Mouse (Mus musculus) right cerebral cortex, postnatal 36 days (tissue): Measurements from ENCODE around the gene Ap5m1.

Experiments used
- DNase-seq, 2 experiments: peaks; one replicate each; pipeline ENCODE4 v3.0.0; 2022; ENCODE audit warnings: low spot score in 2 of 2, mixed read lengths in 1 of 2

The Ap5m1 gene

GRCm38 (mm10) chr14:49127162-49127779 lies 61.4 kb downstream of the Ap5m1 start:
- no peak for DNase-seq

- DNase-seq = no peak
Measured at GRCm38 (mm10) chr14:49128544-49129263, 62.8 kb downstream of the Ap5m1 start.

- no peak for DNase-seq
Measured at GRCm38 (mm10) chr14:49132391-49132790, 66.5 kb downstream of the Ap5m1 start.

GRCm38 (mm10) chr14:49138171-49138570 lies 72.3 kb downstream of the Ap5m1 start:
- no peak for DNase-seq

- DNase-seq = no peak
Measured at GRCm38 (mm10) chr14:49140756-49141155, 74.9 kb downstream of the Ap5m1 start.
